Mouse (Mus musculus): ENCODE data around the gene Cyth4.

The Cyth4 gene

DNA sequence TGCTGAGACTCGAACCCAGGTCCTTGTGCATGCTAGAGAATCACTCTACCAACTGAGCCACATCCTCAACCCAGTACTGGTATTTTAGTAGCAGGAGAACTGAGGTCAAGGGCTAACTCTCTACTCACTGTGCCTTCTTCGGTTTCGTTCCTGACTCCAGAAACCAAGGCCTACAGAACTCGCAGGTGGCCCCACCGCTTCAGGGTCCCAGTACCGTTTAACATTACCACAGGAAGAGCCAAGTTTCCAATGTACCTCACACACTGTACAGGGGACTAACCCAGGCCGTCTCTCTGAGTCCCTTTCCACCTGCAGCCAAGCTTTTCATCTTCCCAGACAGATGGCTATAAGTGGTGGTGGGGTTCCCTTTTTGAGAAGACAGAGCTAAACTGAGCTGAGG lies 11.4 kb upstream of the Cyth4 start:
- no peak for DNase-seq (ENCODE audit: extremely low read depth, low read depth)

DNA sequence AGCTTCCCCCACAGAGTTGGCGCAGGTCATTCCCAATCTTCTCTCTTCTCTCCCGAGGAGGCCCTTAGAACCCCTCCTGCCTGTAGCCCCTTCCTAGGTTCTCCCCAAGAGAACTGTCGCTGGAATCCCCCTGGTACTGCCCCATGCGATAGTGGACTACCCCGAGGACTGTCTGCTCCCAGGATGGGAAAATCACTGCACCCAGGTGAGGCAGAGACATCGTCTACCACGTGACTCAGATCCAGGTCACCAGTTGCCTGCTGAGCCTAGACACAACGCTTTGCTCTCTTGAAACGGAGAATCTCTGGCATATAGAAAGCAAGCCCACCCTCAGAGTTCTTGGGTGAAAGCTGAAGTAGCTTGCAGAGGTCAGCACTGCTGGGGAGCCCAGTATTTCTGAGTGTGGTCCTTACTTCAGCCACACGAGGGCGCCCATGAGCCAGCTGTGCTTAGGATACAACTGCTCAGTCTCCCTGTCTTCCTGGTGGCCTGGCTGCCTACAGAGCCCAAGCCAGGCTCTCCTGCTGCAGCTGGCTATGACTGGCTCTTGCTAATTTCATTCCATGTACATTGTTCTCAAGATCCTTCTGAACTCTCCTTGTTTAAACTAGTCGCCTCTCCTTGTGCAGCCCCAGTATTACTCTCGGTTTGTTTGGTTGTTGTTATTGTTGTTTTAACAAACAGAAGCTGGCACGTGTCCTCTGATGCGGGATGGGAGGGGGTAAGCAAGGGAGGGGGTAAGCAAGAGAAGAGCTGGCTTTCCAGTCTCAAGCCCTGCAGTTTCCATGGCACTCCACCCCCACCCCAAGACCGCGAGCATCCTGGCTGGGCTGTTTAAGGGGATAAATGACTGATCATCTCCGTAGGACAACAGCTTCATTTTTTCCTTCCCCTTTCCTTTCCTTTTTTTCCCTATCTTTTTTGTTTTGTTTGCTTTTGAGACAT lies 9.5 kb upstream of the Cyth4 start:
- no peak for DNase-seq (ENCODE audit: extremely low read depth, low read depth)

DNA sequence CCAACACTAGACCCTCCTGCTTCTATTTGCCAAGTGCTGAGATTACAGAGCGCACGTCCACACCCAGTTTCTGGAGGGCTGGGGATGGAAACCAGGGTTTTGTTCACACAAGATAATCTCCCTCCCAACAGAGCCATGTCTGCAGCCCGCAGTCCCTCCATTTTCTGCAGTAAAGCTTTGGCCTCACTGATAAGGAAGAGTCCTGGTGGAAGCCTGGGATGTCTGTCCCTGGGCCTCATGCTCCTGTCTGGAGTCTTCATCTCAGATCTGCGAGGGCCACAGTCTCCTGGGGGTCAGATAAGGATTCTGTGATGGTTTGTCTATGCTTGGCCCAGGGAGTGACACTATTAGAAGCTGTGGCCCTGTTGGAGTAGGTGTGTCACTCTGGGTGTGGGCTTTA lies 8.8 kb upstream of the Cyth4 start:
- DNase-seq (ENCODE audit: extremely low read depth, low read depth): no peak

DNA sequence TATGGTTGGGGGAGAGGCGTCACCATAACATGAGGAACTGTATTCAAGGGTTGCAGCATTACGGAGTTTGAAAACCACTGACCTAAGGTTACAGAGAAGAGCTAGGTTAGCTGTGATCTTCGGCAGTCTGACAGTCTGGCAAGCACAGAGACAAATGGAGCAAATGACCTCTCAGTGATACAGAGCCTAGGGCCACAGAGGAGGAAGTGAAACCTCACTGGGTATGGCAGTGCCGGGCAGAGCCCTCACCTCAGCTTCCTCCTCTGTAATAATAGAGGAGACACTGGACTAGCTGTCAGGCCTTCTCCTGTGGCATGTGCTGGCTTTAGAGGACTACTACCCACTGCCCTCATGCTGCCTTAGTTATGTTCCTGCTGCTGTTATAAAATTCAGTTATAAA lies 7.9 kb upstream of the Cyth4 start:
- no peak for DNase-seq (ENCODE audit: extremely low read depth, low read depth)

DNA sequence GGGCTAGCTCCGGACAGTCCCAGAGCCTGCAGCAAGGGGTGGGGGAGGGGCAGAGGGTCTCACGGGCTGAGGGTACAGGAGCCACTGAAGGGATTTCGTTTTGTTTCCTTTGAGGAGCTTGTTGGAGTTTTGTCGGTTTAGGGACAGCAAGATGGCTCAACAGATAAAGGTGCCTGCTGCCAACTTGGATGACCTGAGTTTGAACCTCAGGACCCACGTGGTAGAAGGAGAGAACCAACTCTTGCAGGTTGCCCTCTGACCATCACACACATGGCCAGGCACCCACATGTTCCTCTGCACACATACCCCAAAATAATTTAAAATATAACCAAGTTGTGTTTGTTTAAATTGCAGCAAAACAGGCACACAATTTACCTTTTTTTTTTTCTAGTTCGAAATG lies 6.9 kb upstream of the Cyth4 start:
- DNase-seq (ENCODE audit: extremely low read depth, low read depth): no peak

DNA sequence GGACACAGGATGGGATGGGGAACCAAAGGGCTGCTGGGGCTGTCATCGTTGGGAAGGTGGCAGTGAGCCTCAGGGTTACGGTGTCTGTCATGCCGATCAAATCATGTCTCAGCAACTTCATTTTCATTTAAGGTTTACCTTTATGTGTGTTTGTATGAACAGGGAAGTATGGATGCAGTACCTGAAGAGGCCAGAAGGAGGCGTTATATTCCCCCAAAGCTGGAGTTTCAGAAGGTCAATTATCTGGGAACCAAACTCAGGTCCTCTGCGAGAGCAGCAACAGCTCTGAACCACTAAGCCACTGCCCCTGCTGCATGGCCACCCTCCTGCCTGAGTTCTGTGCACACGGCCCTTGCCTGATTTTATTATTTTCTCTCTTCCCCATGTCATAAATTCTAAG lies 6.1 kb upstream of the Cyth4 start:
- DNase-seq (ENCODE audit: extremely low read depth, low read depth): no peak

DNA sequence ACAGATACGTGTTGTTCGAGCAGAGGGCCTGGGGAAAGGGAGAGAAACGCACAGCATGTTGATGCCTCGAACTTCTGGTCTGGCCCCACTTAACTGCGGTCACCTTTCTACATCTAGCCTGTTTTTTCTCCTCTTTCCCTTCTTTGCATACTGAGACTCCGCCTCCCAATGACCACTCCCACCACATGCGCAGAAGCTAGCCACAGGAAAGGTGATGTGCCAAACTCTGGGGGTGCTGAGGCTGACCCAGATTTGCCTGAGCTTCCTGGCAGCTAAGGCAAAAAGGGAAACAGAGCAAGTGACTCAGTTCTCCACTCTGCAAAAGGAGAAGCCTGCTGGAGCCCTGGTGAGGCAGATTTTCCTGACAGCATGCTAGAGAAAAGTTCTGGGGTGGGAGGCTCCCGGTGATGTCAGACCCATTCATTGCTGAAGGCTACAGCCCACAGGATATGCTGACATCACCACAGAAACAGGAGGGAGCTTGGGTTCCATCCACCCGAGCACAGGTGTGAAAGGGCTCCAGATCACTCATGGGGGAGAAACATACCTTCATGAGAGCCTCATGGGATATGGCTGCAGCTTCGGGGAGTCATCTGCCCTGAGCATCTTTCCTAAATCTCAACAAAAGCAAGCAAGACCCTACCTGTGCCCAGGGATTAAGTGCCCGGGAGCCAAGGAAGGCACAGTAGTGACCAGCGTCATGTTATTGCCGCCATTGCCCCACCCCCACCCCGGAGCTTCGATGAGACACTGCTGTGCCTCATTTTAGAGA lies 5.0 kb upstream of the Cyth4 start:
- no peak for DNase-seq (ENCODE audit: extremely low read depth, low read depth)

DNA sequence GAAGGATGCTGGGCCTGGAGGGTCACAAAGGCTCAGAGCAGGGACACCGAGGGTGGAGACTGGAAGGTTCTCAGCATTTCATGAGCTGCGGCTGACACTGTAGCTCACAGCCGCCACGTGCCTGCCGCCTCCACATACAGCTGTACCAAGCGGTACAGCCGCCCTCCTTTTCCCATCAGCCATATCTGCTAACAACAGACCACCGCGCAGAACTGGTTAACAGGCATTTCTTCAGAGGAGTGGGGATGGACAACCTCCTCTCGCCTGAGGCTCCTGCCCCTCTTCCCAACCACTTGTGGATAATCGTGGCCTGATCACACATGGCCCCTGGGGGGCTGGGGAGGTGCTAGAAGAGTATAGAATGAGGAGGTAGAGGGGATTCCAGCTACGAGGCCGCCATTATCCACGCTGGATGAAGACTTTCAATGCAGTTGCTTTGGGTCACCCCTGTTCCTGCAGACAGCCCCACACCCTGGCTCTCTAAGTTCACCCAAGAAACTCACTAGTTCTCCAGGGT lies 4.3 kb upstream of the Cyth4 start:
- no peak for DNase-seq (ENCODE audit: extremely low read depth, low read depth)

DNA sequence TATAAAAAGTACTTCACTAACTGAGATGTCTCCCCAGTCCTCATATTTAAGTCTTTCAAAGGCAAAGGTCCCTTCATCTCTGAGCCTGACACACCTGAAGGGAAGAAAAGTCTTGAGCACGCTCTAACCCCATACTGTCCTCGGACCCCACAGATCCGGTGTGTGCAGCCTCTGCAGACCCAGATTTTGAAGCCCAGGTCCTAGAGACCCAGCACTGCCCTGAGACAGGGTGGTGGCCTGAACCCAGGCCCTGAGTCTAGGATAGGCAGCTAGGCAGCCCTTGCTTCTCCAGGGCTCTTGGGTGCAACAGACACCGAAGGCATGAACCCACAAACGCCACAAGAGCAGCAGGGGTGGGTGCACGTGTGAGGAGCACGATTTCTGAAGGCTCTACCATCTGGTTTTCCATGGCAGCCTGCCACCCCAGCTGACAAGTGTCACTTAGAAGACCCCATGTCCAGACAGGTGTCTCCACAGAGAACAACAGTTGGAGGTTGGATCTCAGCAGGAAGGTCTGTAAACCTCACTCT lies 2.9 kb upstream of the Cyth4 start:
- no peak for DNase-seq (ENCODE audit: extremely low read depth, low read depth)

DNA sequence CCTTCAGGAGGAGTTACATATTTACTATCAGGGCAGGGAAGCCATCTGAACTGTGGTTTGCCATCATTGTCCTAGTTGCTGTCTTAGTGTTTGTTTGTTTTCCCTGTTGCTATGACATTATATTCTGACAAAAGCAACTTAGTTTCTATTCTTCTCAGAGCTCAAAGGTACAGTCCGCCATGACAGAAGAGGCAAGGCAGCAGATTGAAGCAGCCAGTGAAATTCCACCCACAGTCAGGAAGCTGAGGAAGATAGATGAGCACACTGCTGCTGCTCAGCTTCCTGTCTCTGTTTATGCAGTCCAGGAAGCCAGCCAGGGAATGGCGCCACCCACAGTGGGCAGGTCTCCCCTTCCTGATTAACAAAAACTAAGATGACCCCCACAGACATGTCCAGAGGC lies 2.0 kb upstream of the Cyth4 start:
- no peak for DNase-seq (ENCODE audit: extremely low read depth, low read depth)

DNA sequence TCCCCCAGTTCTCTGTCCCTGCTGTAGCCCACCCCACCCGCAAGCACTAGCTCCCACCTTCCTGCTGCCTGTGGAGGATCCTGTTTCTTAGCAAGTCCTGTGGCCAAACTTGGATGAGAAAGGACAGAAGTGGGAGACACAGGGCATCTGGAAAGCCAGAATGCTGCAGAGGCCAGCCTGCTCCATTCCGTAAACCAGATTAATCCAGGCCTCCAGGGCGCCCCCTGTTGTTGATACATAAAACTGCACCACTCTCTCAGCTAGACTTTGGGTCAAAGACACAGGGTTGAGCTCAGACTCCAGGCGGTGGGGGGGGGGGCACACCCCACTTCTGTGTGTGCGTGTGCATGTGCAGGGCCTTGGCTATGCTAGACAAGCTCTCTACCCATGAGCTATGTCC lies 1.4 kb upstream of the Cyth4 start:
- no peak for DNase-seq (ENCODE audit: extremely low read depth, low read depth)

DNA sequence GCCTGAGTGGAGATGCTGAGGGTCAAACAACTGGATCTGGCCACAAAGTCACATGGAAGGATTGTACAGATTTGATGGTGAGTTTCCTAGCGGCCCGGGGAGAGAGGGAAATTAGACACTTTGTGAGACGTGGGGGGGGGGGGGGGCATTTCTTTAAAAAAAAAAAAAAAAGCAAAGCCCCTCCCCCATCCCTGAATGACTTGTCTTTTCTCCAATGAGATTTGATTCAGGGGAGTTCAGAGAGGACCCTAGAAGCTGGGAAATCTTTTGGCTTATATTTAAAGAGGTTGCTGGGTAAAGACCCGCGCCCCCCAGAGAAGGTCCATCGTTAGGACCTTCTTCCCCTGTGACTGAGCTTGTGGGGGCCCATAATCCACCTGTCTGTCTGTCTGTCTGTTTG lies 343 bp upstream of the Cyth4 start:
- no peak for DNase-seq (ENCODE audit: extremely low read depth, low read depth)

DNA sequence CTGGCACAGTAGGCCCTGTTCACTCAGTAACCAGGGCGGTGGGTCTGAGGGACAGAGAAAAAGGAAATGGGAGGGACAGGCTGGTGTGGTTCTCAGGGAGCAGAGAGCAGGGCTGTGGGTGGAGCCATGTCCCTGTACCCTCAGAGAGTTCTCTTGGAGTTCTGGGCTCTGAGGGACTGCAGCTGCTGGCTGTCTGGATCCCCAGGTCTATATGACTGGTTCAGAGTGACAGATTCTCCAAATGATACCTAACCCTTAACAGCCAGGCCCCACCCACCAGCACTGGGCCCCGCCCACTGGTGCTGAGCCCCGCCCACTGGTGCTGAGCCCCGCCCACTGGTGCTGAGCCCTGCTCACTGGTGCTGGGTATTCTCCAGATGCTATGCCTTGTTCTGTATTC lies 882 bp downstream of the Cyth4 start:
- DNase-seq (ENCODE audit: extremely low read depth, low read depth): no peak

DNA sequence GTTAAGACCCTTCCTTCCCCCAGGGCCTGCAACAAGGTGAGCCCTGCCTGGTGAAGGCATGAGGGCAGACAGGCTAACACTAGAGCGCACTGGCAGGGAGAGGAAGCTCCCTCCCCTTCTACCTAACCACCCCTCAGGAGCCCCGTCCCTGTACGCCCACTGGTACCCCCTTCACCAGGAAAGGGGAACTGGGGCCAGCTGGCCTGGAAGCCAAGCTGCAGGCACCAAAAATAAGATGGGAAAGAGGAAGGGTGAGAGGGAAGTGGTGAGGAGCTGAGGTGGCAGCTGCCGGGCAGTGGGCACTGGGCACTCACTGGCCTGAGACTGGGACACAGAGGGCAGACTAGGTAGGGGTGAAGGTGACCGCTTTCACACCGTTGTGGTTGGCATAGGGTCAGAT lies 2.3 kb downstream of the Cyth4 start:
- no peak for DNase-seq (ENCODE audit: extremely low read depth, low read depth)

DNA sequence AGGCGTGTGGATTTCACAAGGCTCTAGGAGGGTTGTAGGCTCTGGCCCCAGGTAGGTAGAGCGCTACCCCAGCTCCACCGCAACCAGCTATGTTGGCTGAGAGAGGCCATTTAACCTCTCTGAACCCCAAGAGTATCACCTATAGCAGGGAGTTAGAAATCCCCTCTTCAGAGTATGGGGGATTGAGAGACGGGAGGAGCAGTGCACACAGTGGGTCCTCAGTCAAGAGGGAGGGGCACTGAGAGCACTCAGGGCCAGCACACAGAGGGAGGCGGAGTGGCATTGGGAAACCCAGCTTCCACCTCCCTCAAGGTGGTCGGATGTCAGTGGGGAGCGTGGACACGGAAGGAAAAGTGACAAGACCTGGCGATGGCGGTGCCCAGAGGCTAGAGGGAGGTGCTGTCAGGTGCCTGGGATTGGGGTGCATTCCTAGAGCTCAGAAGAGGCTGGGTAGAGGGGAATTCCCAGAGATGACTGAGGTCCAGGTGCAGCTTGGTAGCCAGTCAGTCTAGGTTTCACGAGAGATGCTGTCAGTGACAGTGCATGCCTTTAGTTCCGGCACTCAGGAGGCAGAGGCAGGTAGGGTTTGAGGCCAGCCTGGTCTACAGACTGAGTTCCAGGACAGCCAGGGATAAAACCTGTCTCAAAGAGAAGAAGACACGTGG lies 2.8 kb downstream of the Cyth4 start:
- no peak for DNase-seq (ENCODE audit: extremely low read depth, low read depth)

DNA sequence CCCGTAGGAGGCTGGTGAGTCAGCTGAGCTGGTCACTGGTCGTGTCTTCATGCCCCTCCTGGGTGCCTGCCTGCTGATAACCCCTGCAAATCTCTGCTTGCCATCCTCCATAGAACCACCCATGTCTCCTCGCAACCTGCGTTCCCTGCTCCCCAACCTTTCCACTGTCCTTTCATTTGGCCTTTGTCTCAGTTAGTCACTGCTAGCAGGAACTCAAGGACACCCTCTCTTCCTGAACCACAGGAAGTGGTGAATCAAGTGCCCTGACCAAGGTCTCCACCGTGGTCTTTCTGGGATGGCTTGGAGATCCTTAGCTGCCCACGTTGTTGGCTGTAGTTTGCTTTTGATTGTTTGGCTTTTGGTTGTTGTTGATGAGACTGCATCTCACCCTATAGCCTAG lies 4.3 kb downstream of the Cyth4 start:
- no peak for DNase-seq (ENCODE audit: extremely low read depth, low read depth)

DNA sequence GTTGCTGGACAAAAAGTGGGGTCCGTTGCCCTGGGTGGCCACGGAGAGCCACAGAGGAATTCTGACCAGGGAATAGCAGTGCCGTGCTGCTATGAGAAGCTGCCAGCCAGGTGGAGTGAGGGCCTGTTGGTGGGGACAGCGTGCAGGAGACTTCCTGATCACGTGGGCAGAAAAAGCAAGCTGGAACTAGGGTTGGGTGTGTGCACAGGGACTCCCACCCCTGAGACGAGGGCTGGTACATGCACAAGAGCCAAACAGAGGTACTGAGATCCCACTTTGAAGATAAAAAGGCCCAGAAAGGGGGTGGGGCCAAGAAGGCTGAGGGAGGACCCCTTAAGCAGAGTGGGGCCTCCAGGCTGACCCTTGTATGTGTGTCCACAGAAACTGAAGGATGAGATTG lies 7.4 kb downstream of the Cyth4 start:
- DNase-seq (ENCODE audit: extremely low read depth, low read depth): no peak

DNA sequence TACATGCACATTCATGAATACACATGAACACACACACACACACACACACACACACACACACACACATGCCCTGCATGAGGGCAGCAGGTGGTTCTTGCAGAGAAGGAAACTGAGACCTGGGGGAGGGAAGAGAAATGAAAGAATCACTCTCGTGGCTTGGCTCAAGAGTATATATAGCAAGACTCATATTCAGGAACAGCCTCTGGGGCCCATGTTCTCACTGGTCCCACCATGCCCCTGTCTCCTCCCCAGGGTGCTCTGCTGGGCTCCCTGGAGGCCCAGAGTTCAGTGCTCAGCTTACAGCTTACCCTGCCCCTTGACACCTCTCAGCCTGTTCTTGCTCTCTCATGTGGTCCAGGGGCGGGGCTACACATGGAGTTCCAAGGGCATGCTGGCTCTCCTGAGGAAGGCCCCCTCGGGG lies 8.5 kb downstream of the Cyth4 start:
- no peak for DNase-seq (ENCODE audit: extremely low read depth, low read depth)

DNA sequence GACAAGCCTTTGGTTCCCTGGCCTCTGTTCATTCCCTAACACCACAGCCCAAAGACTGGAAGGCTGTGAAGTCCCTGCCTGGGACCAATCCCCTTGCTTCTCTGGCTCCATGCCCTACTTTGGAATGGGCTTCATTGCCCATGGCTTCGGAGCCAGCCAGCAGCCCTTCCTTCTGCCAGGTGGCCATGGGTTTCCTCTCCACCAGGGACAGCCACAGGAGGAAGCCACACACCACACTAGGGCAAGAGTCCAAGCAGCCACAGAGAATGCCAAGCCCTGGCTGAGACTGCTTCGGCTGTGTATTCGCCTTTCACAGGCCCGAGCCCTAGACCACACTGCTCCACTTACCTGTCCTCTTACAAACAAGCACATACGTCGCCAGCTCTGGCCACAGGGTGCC lies 9.2 kb downstream of the Cyth4 start:
- no peak for DNase-seq (ENCODE audit: extremely low read depth, low read depth)

DNA sequence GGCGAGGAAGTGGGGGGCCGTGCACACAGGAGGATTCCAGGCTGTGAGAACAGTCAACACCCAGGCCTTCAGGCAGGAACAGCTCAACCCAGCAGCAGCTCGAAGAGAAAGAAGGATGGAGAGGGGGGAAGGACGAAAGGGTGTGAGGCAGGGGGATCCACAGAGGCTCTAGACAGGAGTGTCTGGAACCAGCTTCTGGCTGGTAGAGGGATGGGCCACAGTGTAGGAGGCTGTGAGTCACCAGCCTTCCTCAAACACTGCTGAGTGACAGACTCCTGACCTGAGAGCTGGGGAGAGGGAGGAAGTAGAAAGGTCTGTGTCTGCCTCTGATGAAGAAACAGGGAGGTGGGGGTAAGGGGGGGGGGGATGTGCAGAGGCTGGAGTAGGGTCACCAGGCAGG lies 10.6 kb downstream of the Cyth4 start:
- no peak for DNase-seq (ENCODE audit: extremely low read depth, low read depth)

DNA sequence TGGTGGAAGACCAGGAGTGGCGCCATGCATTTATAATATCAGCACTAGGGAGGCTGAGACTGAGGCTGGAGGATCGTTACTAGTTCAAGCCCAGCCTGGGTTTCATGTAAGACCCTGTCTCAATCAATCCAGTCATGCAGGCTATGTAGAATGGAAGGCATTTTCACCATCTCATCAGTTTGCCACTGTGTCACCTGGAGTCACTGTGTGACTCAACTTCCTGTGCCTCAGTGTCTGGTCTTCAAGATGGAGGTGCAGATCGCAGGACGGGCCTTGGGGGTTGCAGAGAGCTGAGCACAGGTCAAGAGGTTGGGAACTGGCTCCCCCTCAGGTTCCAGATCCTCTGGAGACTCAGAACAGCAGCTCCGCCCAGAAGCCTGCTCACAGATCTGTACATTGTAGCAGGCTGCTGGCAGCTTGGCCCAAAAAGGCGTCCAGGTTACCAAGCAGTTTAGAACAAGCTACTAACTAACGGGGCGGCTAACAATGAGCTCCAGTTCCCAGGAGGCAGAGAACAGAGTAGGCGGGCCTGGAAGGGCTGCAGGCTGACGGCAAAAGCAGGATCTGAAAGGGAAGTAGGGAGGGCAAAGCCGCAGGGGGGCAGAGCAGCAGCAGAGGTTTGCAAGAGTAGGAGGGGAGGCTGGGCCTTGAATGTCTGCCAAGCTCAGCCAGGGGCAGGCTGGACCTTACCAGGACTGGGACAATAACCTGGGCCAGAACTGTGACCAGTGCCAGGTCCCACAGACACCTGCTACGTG lies 14.0 kb downstream of the Cyth4 start:
- DNase-seq (ENCODE audit: extremely low read depth, low read depth): no peak

Data from MEL-GATA-1-ER (cell line).